Mouse (Mus musculus): ENCODE measurements around the gene Fabp6. TPM values are rescaled to one million over a fixed set of nuclear protein-coding genes. Genes with fewer than 3 reads are reported as not detected.

The Fabp6 gene
- total RNA-seq, 1 experiment: not detected

GRCm38 (mm10) chr11:43552675-43553074 lies 48.7 kb downstream of the Fabp6 start:
- in situ Hi-C loops (cut with MboI; ENCODE audit: low sequenced_read_pairs in 2 of 2, unreplicated experiment in 2 of 2): no loop called here
- H3K27ac ChIP-seq (ENCODE audit: insufficient read depth, low read depth, low read length, poor library complexity, severe bottlenecking): no peak overlapping the region
- no peak overlapping the region for H3K4me3 ChIP-seq (ENCODE audit: insufficient read depth in 1 of 2, low read depth in 1 of 2, low read length in 2 of 2, poor library complexity in 1 of 2, severe bottlenecking in 1 of 2)
- no peak for DNase-seq (ENCODE audit: low read depth, low spot score)
- no peaks in the 10 kb centered on the region for H3K36me3 ChIP-seq (ENCODE audit: control insufficient read depth, insufficient read depth, low read length, poor library complexity, severe bottlenecking)
- no peaks in the 10 kb centered on the region for H3K9me3 ChIP-seq (ENCODE audit: control insufficient read depth, insufficient read depth, low read depth, low read length)
- H3K4me1 ChIP-seq (ENCODE audit: control insufficient read depth in 2 of 2, insufficient read depth in 2 of 2, low read length in 2 of 2, poor library complexity in 1 of 2): peaks cover 0 to 3% of the 10 kb centered on the region in 2 experiments; a peak in 1 of 4 replicates
- H3K9ac ChIP-seq (ENCODE audit: insufficient read depth, low read depth, low read length, poor library complexity, severe bottlenecking): no peak overlapping the region
- no peak for TF ChIP-seq HCFC1 (IDR thresholded peaks at IDR 0.05; ENCODE audit: borderline replicate concordance, insufficient read depth, low read length)
- TF ChIP-seq ZC3H11A (IDR thresholded peaks at IDR 0.05; ENCODE audit: borderline replicate concordance, low read depth, low read length): no peak
- TF ChIP-seq CHD2 (IDR thresholded peaks at IDR 0.05; ENCODE audit: low read depth, low read length): no peak
- TF ChIP-seq ZNF384 (IDR thresholded peaks at IDR 0.05; ENCODE audit: low read depth, low read length): no peak
- TF ChIP-seq MAFK (IDR thresholded peaks at IDR 0.05; ENCODE audit: insufficient read depth, low read depth, low read length): no peak

- no peak for DNase-seq (ENCODE audit: low read depth, low spot score)
- no peak overlapping the region for H3K27ac ChIP-seq (ENCODE audit: insufficient read depth, low read depth, low read length, poor library complexity, severe bottlenecking)
- no peak overlapping the region for H3K9ac ChIP-seq (ENCODE audit: insufficient read depth, low read depth, low read length, poor library complexity, severe bottlenecking)
- peaks cover 0 to 3% of the 10 kb centered on the region in 2 experiments; a peak in 1 of 4 replicates for H3K4me1 ChIP-seq (ENCODE audit: control insufficient read depth in 2 of 2, insufficient read depth in 2 of 2, low read length in 2 of 2, poor library complexity in 1 of 2)
- in situ Hi-C loops (cut with MboI; ENCODE audit: low sequenced_read_pairs in 2 of 2, unreplicated experiment in 2 of 2): no loop called here
- H3K4me3 ChIP-seq (ENCODE audit: insufficient read depth in 1 of 2, low read depth in 1 of 2, low read length in 2 of 2, poor library complexity in 1 of 2, severe bottlenecking in 1 of 2): no peak overlapping the region
- H3K9me3 ChIP-seq (ENCODE audit: control insufficient read depth, insufficient read depth, low read depth, low read length): no peaks in the 10 kb centered on the region
- no peaks in the 10 kb centered on the region for H3K36me3 ChIP-seq (ENCODE audit: control insufficient read depth, insufficient read depth, low read length, poor library complexity, severe bottlenecking)
- no peak for TF ChIP-seq HCFC1 (IDR thresholded peaks at IDR 0.05; ENCODE audit: borderline replicate concordance, insufficient read depth, low read length)
- TF ChIP-seq CHD2 (IDR thresholded peaks at IDR 0.05; ENCODE audit: low read depth, low read length): no peak
- no peak for TF ChIP-seq MAFK (IDR thresholded peaks at IDR 0.05; ENCODE audit: insufficient read depth, low read depth, low read length)
- TF ChIP-seq ZNF384 (IDR thresholded peaks at IDR 0.05; ENCODE audit: low read depth, low read length): no peak
- TF ChIP-seq ZC3H11A (IDR thresholded peaks at IDR 0.05; ENCODE audit: borderline replicate concordance, low read depth, low read length): no peak
These were observed 49.6 kb downstream of the Fabp6 start for GRCm38 (mm10) chr11:43551756-43552155.

- in situ Hi-C loops (cut with MboI; ENCODE audit: low sequenced_read_pairs in 2 of 2, unreplicated experiment in 2 of 2): no loop called here
- no peak overlapping the region for H3K27ac ChIP-seq (ENCODE audit: insufficient read depth, low read depth, low read length, poor library complexity, severe bottlenecking)
- peaks cover 0 to 7% of the 10 kb centered on the region in 2 experiments; a peak in 1 of 4 replicates for H3K4me1 ChIP-seq (ENCODE audit: control insufficient read depth in 2 of 2, insufficient read depth in 2 of 2, low read length in 2 of 2, poor library complexity in 1 of 2)
These were observed 51.6 kb downstream of the Fabp6 start for GRCm38 (mm10) chr11:43549701-43550100.

GRCm38 (mm10) chr11:43548657-43549435 lies 52.5 kb downstream of the Fabp6 start:
- H3K4me3 ChIP-seq (ENCODE audit: insufficient read depth in 1 of 2, low read depth in 1 of 2, low read length in 2 of 2, poor library complexity in 1 of 2, severe bottlenecking in 1 of 2): no peak overlapping the region
- no peak for DNase-seq (ENCODE audit: low read depth, low spot score)
- no peaks in the 10 kb centered on the region for H3K36me3 ChIP-seq (ENCODE audit: control insufficient read depth, insufficient read depth, low read length, poor library complexity, severe bottlenecking)
- in situ Hi-C loops (cut with MboI; ENCODE audit: low sequenced_read_pairs in 2 of 2, unreplicated experiment in 2 of 2): no loop called here
- H3K27ac ChIP-seq (ENCODE audit: insufficient read depth, low read depth, low read length, poor library complexity, severe bottlenecking): no peak overlapping the region
- TF ChIP-seq MAFK (IDR thresholded peaks at IDR 0.05; ENCODE audit: insufficient read depth, low read depth, low read length) (no peak), ZNF384 (IDR thresholded peaks at IDR 0.05; ENCODE audit: low read depth, low read length) (no peak), CHD2 (IDR thresholded peaks at IDR 0.05; ENCODE audit: low read depth, low read length) (no peak), HCFC1 (IDR thresholded peaks at IDR 0.05; ENCODE audit: borderline replicate concordance, insufficient read depth, low read length) (no peak), ZC3H11A (IDR thresholded peaks at IDR 0.05; ENCODE audit: borderline replicate concordance, low read depth, low read length) (no peak)
- no peak overlapping the region for H3K9ac ChIP-seq (ENCODE audit: insufficient read depth, low read depth, low read length, poor library complexity, severe bottlenecking)
- H3K4me1 ChIP-seq (ENCODE audit: control insufficient read depth in 2 of 2, insufficient read depth in 2 of 2, low read length in 2 of 2, poor library complexity in 1 of 2): peaks cover 0 to 7% of the 10 kb centered on the region in 2 experiments; a peak in 1 of 4 replicates
- H3K9me3 ChIP-seq (ENCODE audit: control insufficient read depth, insufficient read depth, low read depth, low read length): no peaks in the 10 kb centered on the region

More at GRCm38 (mm10) chr11:43549701-43550100, 51.6 kb downstream of the Fabp6 start:
- Histone ChIP-seq H3K36me3 (ENCODE audit: control insufficient read depth, insufficient read depth, low read length, poor library complexity, severe bottlenecking) (no peaks in the 10 kb centered on the region), H3K9ac (ENCODE audit: insufficient read depth, low read depth, low read length, poor library complexity, severe bottlenecking) (no peak overlapping the region), H3K4me3 (ENCODE audit: insufficient read depth in 1 of 2, low read depth in 1 of 2, low read length in 2 of 2, poor library complexity in 1 of 2, severe bottlenecking in 1 of 2) (no peak overlapping the region), H3K9me3 (ENCODE audit: control insufficient read depth, insufficient read depth, low read depth, low read length) (no peaks in the 10 kb centered on the region)
- no peak for DNase-seq (ENCODE audit: low read depth, low spot score)
- TF ChIP-seq MAFK (IDR thresholded peaks at IDR 0.05; ENCODE audit: insufficient read depth, low read depth, low read length) (no peak), HCFC1 (IDR thresholded peaks at IDR 0.05; ENCODE audit: borderline replicate concordance, insufficient read depth, low read length) (no peak), CHD2 (IDR thresholded peaks at IDR 0.05; ENCODE audit: low read depth, low read length) (no peak), ZNF384 (IDR thresholded peaks at IDR 0.05; ENCODE audit: low read depth, low read length) (no peak), ZC3H11A (IDR thresholded peaks at IDR 0.05; ENCODE audit: borderline replicate concordance, low read depth, low read length) (no peak)

All from ES-E14 (cell line).